Mouse (Mus musculus) thymus, postnatal 25 days (tissue): ENCODE results near the gene Nup43.
A peak's percentile ranks its signal among the peaks of the same experiment; 100 is the strongest.
"Not testable (repeated sequence)": the region's sequence is repeated elsewhere in the genome, so short reads cannot be mapped to it uniquely, and the experiment has no call there.

ENCODE experiments used
- DNase-seq: peaks from one replicate; pipeline ENCODE4 v3.0.0; 2022

Nup43 gene

GRCm38 (mm10) chr10:7667342-7667802, at the start of gene Nup43:
Gene Nup43 (plus strand): TSS chr10:7667503.
- DNase-seq = peak; percentile 89

- not testable (repeated sequence) for DNase-seq
These were observed 49.7 kb upstream of the Nup43 start for GRCm38 (mm10) chr10:7617556-7617955.

- DNase-seq = no peak
These were observed 47.5 kb upstream of the Nup43 start for GRCm38 (mm10) chr10:7619821-7620241.

GRCm38 (mm10) chr10:7620723-7621122, 46.6 kb upstream of the Nup43 start:
- no peak for DNase-seq

GRCm38 (mm10) chr10:7622378-7622777, 44.9 kb upstream of the Nup43 start:
- DNase-seq = no peak

GRCm38 (mm10) chr10:7623861-7624518, 43.3 kb upstream of the Nup43 start:
- no peak for DNase-seq

GRCm38 (mm10) chr10:7629092-7629491, 38.2 kb upstream of the Nup43 start:
- no peak for DNase-seq

GRCm38 (mm10) chr10:7630286-7630685, 37.0 kb upstream of the Nup43 start:
- no peak for DNase-seq

- DNase-seq = peak; percentile 28
These were observed 36.2 kb upstream of the Nup43 start for GRCm38 (mm10) chr10:7630951-7631720.

- no peak for DNase-seq
These were observed 26.9 kb upstream of the Nup43 start for GRCm38 (mm10) chr10:7640366-7640765.

- no peak for DNase-seq
These were observed 21.4 kb upstream of the Nup43 start for GRCm38 (mm10) chr10:7645911-7646310.

GRCm38 (mm10) chr10:7649059-7649458, 18.2 kb upstream of the Nup43 start:
- DNase-seq = no peak

GRCm38 (mm10) chr10:7651057-7651456, 16.2 kb upstream of the Nup43 start:
- no peak for DNase-seq

- DNase-seq = peak; percentile 63
These were observed 4.7 kb upstream of the Nup43 start for GRCm38 (mm10) chr10:7662471-7663141.

GRCm38 (mm10) chr10:7663159-7664026, 3.9 kb upstream of the Nup43 start:
- DNase-seq = peak; percentile 91

- DNase-seq = no peak
These were observed 3.2 kb upstream of the Nup43 start for GRCm38 (mm10) chr10:7664027-7664526.

GRCm38 (mm10) chr10:7664889-7665288, 2.4 kb upstream of the Nup43 start:
- DNase-seq = no peak

- DNase-seq = peak; percentile 38
These were observed 6.4 kb downstream of the Nup43 start for GRCm38 (mm10) chr10:7673673-7674072.

GRCm38 (mm10) chr10:7680731-7681301, 13.5 kb downstream of the Nup43 start, which contains the start of the genes Pcmt1 and Lats1:
Gene Pcmt1 (minus strand): TSS chr10:7681136.
Gene Lats1 (plus strand): TSS chr10:7681214.
- peak; percentile 90 for DNase-seq

- DNase-seq = peak; percentile 58
These were observed 14.2 kb downstream of the Nup43 start for GRCm38 (mm10) chr10:7681343-7682025.

- no peak for DNase-seq
These were observed 14.9 kb downstream of the Nup43 start for GRCm38 (mm10) chr10:7682249-7682648.
